Mouse (Mus musculus) CH12.LX (cell line): ENCODE results near the gene Snx21.

Experiments
- MAFK ChIP-seq: IDR thresholded peaks from 2 replicates; pipeline ENCODE4 v1.6.1; 2011; ENCODE audit warnings: low read length, improper control_type of control experiment; ENCODE audit not compliant: insufficient replicate concordance
- MAX ChIP-seq: IDR thresholded peaks from 2 replicates; pipeline ENCODE4 v1.6.1; 2011; ENCODE audit warnings: low read length, improper control_type of control experiment
- NELFE ChIP-seq: IDR thresholded peaks from 2 replicates; pipeline ENCODE4 v1.6.1; 2011; ENCODE audit warnings: low read depth, low read length, improper control_type of control experiment
- POLR2A ChIP-seq: IDR thresholded peaks from 2 replicates; pipeline ENCODE4 v1.6.1; 2011; ENCODE audit warnings: low read depth, mild to moderate bottlenecking, improper control_type of control experiment, low read length
- USF1 ChIP-seq: IDR thresholded peaks from 2 replicates; pipeline ENCODE4 v1.6.1; 2014; ENCODE audit warnings: low read depth, mild to moderate bottlenecking, inconsistent platforms, low read length, improper control_type of control experiment
- ZKSCAN1 ChIP-seq: IDR thresholded peaks from 2 replicates; pipeline ENCODE4 v1.6.1; 2012; ENCODE audit warnings: low read depth, inconsistent platforms, low read length, improper control_type of control experiment, borderline replicate concordance

DNA sequence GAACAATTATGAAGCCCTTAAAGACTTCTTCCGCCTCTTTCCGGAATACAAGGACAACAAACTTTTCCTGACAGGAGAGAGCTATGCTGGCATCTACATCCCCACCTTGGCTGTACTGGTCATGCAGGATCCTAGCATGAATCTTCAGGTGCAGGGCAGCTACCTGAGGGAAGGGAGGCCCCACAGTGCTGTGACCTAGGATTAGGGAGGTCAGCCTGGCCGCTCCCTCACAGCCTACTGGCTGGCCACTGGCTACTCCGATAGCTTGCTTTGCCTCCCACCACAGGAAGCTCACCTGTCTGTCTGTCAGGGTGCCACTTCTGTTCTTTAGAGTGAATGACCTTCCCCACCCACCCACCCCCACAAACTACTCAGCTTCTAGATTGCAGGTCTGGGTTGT, 49.5 kb downstream of the Snx21 start:
- TF ChIP-seq NELFE (no peak), ZKSCAN1 (no peak), MAFK (no peak), POLR2A (no peak), USF1 (no peak), MAX (no peak)
